29 mouse cellular contexts compared by ENCODE assay signal in genomic region chr1:106650427-106650826, GRCm38 (mm10).
DNase-seq lines count a peak whose midpoint lies in the region; ATAC-seq and TF ChIP-seq lines count a peak whose summit lies in the region.
"Had no signal": no experiment of that assay in that cellular context is flagged by ENCODE, and none has a peak within 500 bp of the region (broad histone marks: within the 10 kb centered on the region; RNA-seq: fewer than 3 reads in every experiment).

No protein-coding gene starts in this region.

- no peaks in the 10 kb centered on the region for H3K27me3 ChIP-seq in kidney, embryonic 16.5 days (ENCODE audit: insufficient read depth, low read length)
- H3K27me3 ChIP-seq in CH12.LX (replicated peaks), result no peaks in the 10 kb centered on the region
- no peaks in the 10 kb centered on the region for H3K27me3 ChIP-seq in stomach, postnatal 0 days (ENCODE audit: control insufficient read depth, insufficient read depth, low read length)
- H3K27me3 ChIP-seq: embryonic facial prominence, embryonic 12.5 days; embryonic facial prominence, embryonic 15.5 days; Patski had no signal

- no peak overlapping the region for H3K4me2 ChIP-seq in kidney, embryonic 16.5 days (replicated peaks; ENCODE audit: low read depth, low read length)
- peak overlapping the region; percentile 63; the same call in 1 of the 2 replicates for H3K4me2 ChIP-seq in CH12.LX (ENCODE audit: insufficient read depth, low read depth, poor library complexity, severe bottlenecking)
- no peak overlapping the region for H3K4me2 ChIP-seq in stomach, postnatal 0 days (replicated peaks; ENCODE audit: low read depth)
- H3K4me2 ChIP-seq: embryonic facial prominence, embryonic 12.5 days; embryonic facial prominence, embryonic 15.5 days; heart, embryonic 11.5 days; hindbrain, embryonic 14.5 days had no signal

- DNase-seq in gastrocnemius, adult 2 months, result no peak
- DNase-seq in gastrocnemius, postnatal 14 days, result no peak
- DNase-seq in kidney, adult 11 months, result no peak
- peak; percentile 51 for DNase-seq in CH12.LX (ENCODE audit: extremely low read depth)
- DNase-seq in stomach, postnatal 0 days (ENCODE audit: low spot score), result no peak
- DNase-seq in adrenal gland, postnatal 36 days, result no peak
- DNase-seq: adrenal gland, adult 2 months; adrenal gland, postnatal 14 days; B cell, adult 2 months; cerebellum, adult 11-12 months; cerebellum, adult 8-10 months; cerebellum, postnatal 10 days; cerebellum, postnatal 36 days; embryo, embryonic 11 days; gastrocnemius, postnatal 25 days; heart, adult 18-20 months; heart, postnatal 10 days; heart, postnatal 4 days; kidney, adult 2 months had no signal

- intact Hi-C loops in gastrocnemius, adult 2 months (cut with DNase I), result no loop called here
- intact Hi-C loops in gastrocnemius, postnatal 14 days (cut with DNase I; ENCODE audit: low total_unique reads), result no loop called here

- in situ Hi-C loops in CH12.LX (cut with MboI; ENCODE audit: low pct_ligation_motif_present, low pct_unique_long_range_greater_than_20kb, low sequenced_read_pairs), result loop anchor here (10.0 kb wide), 1 partner anchor 54 kb away; no protein-coding TSS in a partner anchor

- no peak for TF ChIP-seq POLR2A in CH12.LX (IDR thresholded peaks at IDR 0.05; ENCODE audit: low read depth, low read length)

- WGBS in kidney, embryonic 16.5 days, result 91% methylated on average over 4 of the region's 4 CpGs
- WGBS in stomach, postnatal 0 days, result 95% methylated on average over 4 of the region's 4 CpGs

- dilution Hi-C loops in CH12.LX (cut with MboI; ENCODE audit: extremely low pct_ligation_motif_present, extremely low pct_unique_long_range_greater_than_20kb, low sequenced_read_pairs), result no loop called here

- H3K9me3 ChIP-seq in kidney, embryonic 16.5 days (ENCODE audit: low read length), result no peaks in the 10 kb centered on the region
- no peaks in the 10 kb centered on the region for H3K9me3 ChIP-seq in CH12.LX (replicated peaks; ENCODE audit: low read length)
- H3K9me3 ChIP-seq in stomach, postnatal 0 days (ENCODE audit: control insufficient read depth, low read length), result no peaks in the 10 kb centered on the region
- H3K9me3 ChIP-seq: embryonic facial prominence, embryonic 12.5 days; embryonic facial prominence, embryonic 15.5 days had no signal

- ATAC-seq in kidney, embryonic 16.5 days (ENCODE audit: low FRiP score, low TSS enrichment), result no peak
- no peak for ATAC-seq in stomach, postnatal 0 days (ENCODE audit: low FRiP score, low TSS enrichment)
- ATAC-seq: forebrain, embryonic 14.5 days; hindbrain, postnatal 0 days; inflammation-experienced regulatory T-cells, adult 6 months; intestine, embryonic 16.5 days; Patski had no signal

- no peak for TF ChIP-seq CTCF in gastrocnemius, adult 2 months (IDR thresholded peaks at IDR 0.05)
- TF ChIP-seq CTCF in CH12.LX (conservative IDR thresholded peaks at IDR 0.05 in 1 of 2, IDR thresholded peaks at IDR 0.05 in 1 of 2; ENCODE audit: low read depth in 2 of 2, low read length in 2 of 2), result no peak
- no peak for TF ChIP-seq CTCF in stomach, postnatal 0 days (IDR thresholded peaks at IDR 0.05; ENCODE audit: low read depth)

- TF ChIP-seq EP300 in CH12.LX (IDR thresholded peaks at IDR 0.05; ENCODE audit: low read length), result peak; percentile 73
- no peak for TF ChIP-seq EP300 in stomach, postnatal 0 days (optimal IDR thresholded peaks at IDR 0.05)

- no peaks in the 10 kb centered on the region for H3K36me3 ChIP-seq in kidney, embryonic 16.5 days (ENCODE audit: insufficient read depth, low read length)
- H3K36me3 ChIP-seq in CH12.LX (replicated peaks in 1 of 2; ENCODE audit: control insufficient read depth in 1 of 2, insufficient read depth in 1 of 2, low read length in 1 of 2), result no peaks in the 10 kb centered on the region
- H3K36me3 ChIP-seq in stomach, postnatal 0 days (ENCODE audit: control insufficient read depth, insufficient read depth, low read length), result no peaks in the 10 kb centered on the region
- H3K36me3 ChIP-seq: embryonic facial prominence, embryonic 12.5 days; embryonic facial prominence, embryonic 15.5 days had no signal

- TF ChIP-seq RAD21 in CH12.LX (IDR thresholded peaks at IDR 0.05; ENCODE audit: low read depth, low read length), result no peak; the same call in 1 of the 2 replicates

- H3K4me3 ChIP-seq in gastrocnemius, adult 2 months, result no peak overlapping the region
- no peak overlapping the region for H3K4me3 ChIP-seq in kidney, embryonic 16.5 days (ENCODE audit: low read length)
- no peak overlapping the region for H3K4me3 ChIP-seq in CH12.LX (replicated peaks in 1 of 3; ENCODE audit: low read depth in 2 of 3, low read length in 2 of 3, poor library complexity in 1 of 3)
- H3K4me3 ChIP-seq in stomach, postnatal 0 days (ENCODE audit: low read depth, low read length), result no peak overlapping the region
- H3K4me3 ChIP-seq: embryonic facial prominence, embryonic 12.5 days; embryonic facial prominence, embryonic 15.5 days had no signal

- H3K79me2 ChIP-seq in CH12.LX (replicated peaks; ENCODE audit: control insufficient read depth, extremely low read depth, insufficient read depth, poor library complexity, severe bottlenecking), result peaks cover 3% of the 10 kb centered on the region; the same call in 1 of the 2 replicates

- H3K27ac ChIP-seq in gastrocnemius, adult 2 months, result peak overlapping the region; percentile 24; the same call in 1 of the 2 replicates
- 0 out of 2 replicates have a peak overlapping the region, but pooled peaks have one; percentile 15 for H3K27ac ChIP-seq in kidney, embryonic 16.5 days (ENCODE audit: low read length)
- H3K27ac ChIP-seq in CH12.LX (ENCODE audit: insufficient read depth, low read depth), result peak overlapping the region; percentile 46; the same call in 1 of the 2 replicates
- H3K27ac ChIP-seq in stomach, postnatal 0 days (replicated peaks), result 0 out of 2 replicates have a peak overlapping the region, but pooled peaks have one; percentile 24
- H3K27ac ChIP-seq: embryonic facial prominence, embryonic 12.5 days; embryonic facial prominence, embryonic 15.5 days; hindbrain, embryonic 14.5 days; hindbrain, postnatal 0 days had no signal

- peaks cover 9% of the 10 kb centered on the region for H3K4me1 ChIP-seq in kidney, embryonic 16.5 days (ENCODE audit: insufficient read depth, low read length)
- peaks cover 21 to 71% of the 10 kb centered on the region in 2 experiments for H3K4me1 ChIP-seq in CH12.LX (ENCODE audit: control insufficient read depth in 1 of 2, insufficient read depth in 2 of 2)
- no peaks in the 10 kb centered on the region for H3K4me1 ChIP-seq in stomach, postnatal 0 days (replicated peaks; ENCODE audit: control insufficient read depth, insufficient read depth)
- H3K4me1 ChIP-seq: embryonic facial prominence, embryonic 12.5 days had no signal

- no peak overlapping the region for H3K9ac ChIP-seq in kidney, embryonic 16.5 days (replicated peaks; ENCODE audit: low read length)
- H3K9ac ChIP-seq in CH12.LX (ENCODE audit: insufficient read depth, low read depth), result no peak overlapping the region
- no peak overlapping the region for H3K9ac ChIP-seq in stomach, postnatal 0 days (ENCODE audit: low read length)
- H3K9ac ChIP-seq: embryonic facial prominence, embryonic 12.5 days; embryonic facial prominence, embryonic 15.5 days; hindbrain, embryonic 14.5 days had no signal

TF ChIP-seq in CH12.LX, 34 proteins besides CTCF, POLR2A, EP300 and RAD21:
- no peak for TF ChIP-seq JUND (conservative IDR thresholded peaks at IDR 0.05; ENCODE audit: low read depth, low read length)
- TF ChIP-seq MEF2A (IDR thresholded peaks at IDR 0.05; ENCODE audit: borderline replicate concordance, low read depth, low read length), result peak; percentile 74; the same call in 1 of the 2 replicates
- peak; percentile 76 for TF ChIP-seq ETS1 (conservative IDR thresholded peaks at IDR 0.05; ENCODE audit: low read depth, low read length)
- TF ChIP-seq USF1 (IDR thresholded peaks at IDR 0.05; ENCODE audit: low read depth, low read length), result no peak
- no peak for TF ChIP-seq MXI1 (IDR thresholded peaks at IDR 0.05; ENCODE audit: low read depth, low read length)
- TF ChIP-seq MAFK (IDR thresholded peaks at IDR 0.05; ENCODE audit: insufficient replicate concordance, low read length), result 0 out of 2 replicates have a peak, but pooled peaks have one; percentile 6
- peak; percentile 43 for TF ChIP-seq BHLHE40 (IDR thresholded peaks at IDR 0.05; ENCODE audit: low read depth, low read length)
- TF ChIP-seq IRF4 (IDR thresholded peaks at IDR 0.05; ENCODE audit: low read depth, low read length), result peak; percentile 79; the same call in 1 of the 2 replicates
- peak; percentile 48; the same call in 1 of the 2 replicates for TF ChIP-seq TCF12 (IDR thresholded peaks at IDR 0.05; ENCODE audit: low read depth, low read length)
- TF ChIP-seq SIN3A (IDR thresholded peaks at IDR 0.05; ENCODE audit: low read length), result 0 out of 2 replicates have a peak, but pooled peaks have one; percentile 11
- TF ChIP-seq JUN (IDR thresholded peaks at IDR 0.05; ENCODE audit: insufficient read depth, low read depth, low read length), result 0 out of 2 replicates have a peak, but pooled peaks have one; percentile 9
